Mouse (Mus musculus) G1E (cell line): ENCODE results near the gene Gemin2.

Experiments
- CTCF ChIP-seq: IDR thresholded peaks from 2 replicates; pipeline ENCODE4 v1.5.1; 2012; ENCODE audit warnings: low read depth, low read length, inconsistent platforms, mixed read lengths
- GATA1 ChIP-seq: IDR thresholded peaks from 2 replicates; pipeline ENCODE4 v1.6.1; 2012; ENCODE audit warnings: borderline replicate concordance, low read length, inconsistent platforms, mixed read lengths
- GATA2 ChIP-seq: IDR thresholded peaks from 2 replicates; pipeline ENCODE4 v1.6.1; 2012; ENCODE audit warnings: low read depth, low read length, inconsistent platforms, borderline replicate concordance
- TAL1 ChIP-seq: conservative IDR thresholded peaks from 2 replicates; pipeline ENCODE4 v1.6.1; 2012; ENCODE audit warnings: low read depth, low read length, inconsistent platforms, mixed read lengths

DNA sequence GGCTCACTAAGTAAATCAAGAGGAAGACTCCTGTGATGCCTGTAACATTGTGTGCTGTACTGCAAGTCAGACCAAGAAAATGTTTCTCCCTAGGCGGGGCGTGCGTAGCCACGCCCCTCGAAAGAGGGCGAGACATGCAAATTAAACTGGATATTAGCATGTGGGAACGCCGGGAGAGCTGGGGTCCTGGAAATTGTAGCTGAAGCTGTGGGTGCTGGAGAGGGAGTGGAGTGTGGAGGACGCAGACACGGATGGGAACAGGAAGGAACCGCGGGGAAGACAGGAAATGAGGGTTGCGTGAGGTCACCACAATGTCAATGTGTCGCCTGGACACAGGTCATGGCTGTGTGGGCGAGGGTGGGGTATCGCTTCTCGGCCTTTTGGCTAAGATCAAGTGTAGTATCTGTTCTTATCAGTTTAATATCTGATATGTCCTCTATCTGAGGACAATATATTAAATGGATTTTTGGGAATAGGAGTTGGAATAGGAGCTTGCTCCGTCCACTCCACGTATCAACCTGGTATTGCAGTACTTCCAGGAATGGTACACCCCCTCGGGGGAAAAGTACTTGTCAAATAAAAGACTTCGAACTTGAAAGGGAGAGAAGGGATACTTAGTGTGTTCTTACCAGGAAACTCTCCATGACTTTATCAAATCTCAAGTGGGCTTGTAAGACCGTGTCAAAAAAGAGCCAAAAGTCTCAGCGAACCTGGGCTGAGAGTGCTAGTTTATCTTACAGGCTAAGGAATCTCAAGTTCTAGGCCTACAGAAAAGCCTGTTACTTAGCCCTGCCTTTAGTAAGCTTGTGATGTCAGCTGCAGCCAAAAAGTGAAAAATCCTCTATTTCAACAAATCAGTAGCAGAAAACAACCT is 27.0 kb downstream of the Gemin2 start:
- TF ChIP-seq GATA1 (no peak), CTCF (no peak), TAL1 (no peak), GATA2 (no peak)
